Mouse (Mus musculus) heart, embryonic 16.5 days (tissue): ENCODE measurements around the gene Disp2. TPM values are rescaled to one million over a fixed set of nuclear protein-coding genes. Genes with fewer than 3 reads are reported as not detected.

Experiments
- ATAC-seq: fragments of 200-750 bp; cut with Nextera tagmentation; replicated peaks from 2 replicates; pipeline ENCODE4 v1.8.0; 2017; ENCODE audit warnings: moderate number of reproducible peaks; ENCODE audit not compliant: insufficient read depth, low FRiP score; ENCODE audit errors: extremely low read depth
- H3K27ac ChIP-seq: fragments of 300-500 bp; sonication (generic); 2 replicates; pipeline ENCODE4 v1.5.1; 2014; ENCODE audit warnings: mild to moderate bottlenecking, low read length, control low read depth, moderate library complexity
- H3K27me3 ChIP-seq: fragments of 300-500 bp; sonication (generic); 2 replicates; pipeline ENCODE4 v1.6.1; 2014; ENCODE audit warnings: low read length, mixed read lengths; ENCODE audit not compliant: control insufficient read depth, insufficient read depth
- H3K36me3 ChIP-seq: fragments of 300-500 bp; sonication (generic); 2 replicates; pipeline ENCODE4 v1.6.1; 2014; ENCODE audit not compliant: control insufficient read depth, insufficient read depth
- H3K4me1 ChIP-seq: fragments of 300-500 bp; sonication (generic); 2 replicates; pipeline ENCODE4 v1.6.1; 2014; ENCODE audit warnings: low read length, mixed read lengths; ENCODE audit not compliant: control insufficient read depth, insufficient read depth
- H3K4me2 ChIP-seq: fragments of 300-500 bp; sonication (generic); 2 replicates; pipeline ENCODE4 v1.6.1; 2014; ENCODE audit warnings: low read depth, mild to moderate bottlenecking, control low read depth, low read length
- H3K4me3 ChIP-seq: fragments of 300-500 bp; sonication (generic); 2 replicates; pipeline ENCODE4 v1.5.1; 2014; ENCODE audit warnings: mild to moderate bottlenecking, control low read depth, low read length
- H3K9ac ChIP-seq: fragments of 300-500 bp; sonication (generic); 2 replicates; pipeline ENCODE4 v1.6.1; 2014; ENCODE audit warnings: low read length, control low read depth
- H3K9me3 ChIP-seq: fragments of 300-500 bp; sonication (generic); replicated peaks from 2 replicates; pipeline ENCODE4 v1.6.1; 2016; ENCODE audit warnings: low read length; ENCODE audit not compliant: control insufficient read depth
- WGBS: fragments of 180-500 bp; shearing (Covaris S2); extraction: QIAGEN DNeasy Blood & Tissue Kit; methylation state at CpG from one replicate; pipeline ENCODE4 v1.1.7; 2014; 5-methylcytosine and 5-hydroxymethylcytosine counted together
- polyA plus RNA-seq: library from polyadenylated mRNA; unstranded; fragments of >200 nt; fragmentation: Nextera tagmentation; extraction: Ambion mirVana; gene quantifications from 2 replicates; pipeline ENCODE4 v1.2.1, GENCODE M21; 2015

The Disp2 gene
- polyA plus RNA-seq, 1 experiment from 2014 or later = 0.24 TPM

DNA sequence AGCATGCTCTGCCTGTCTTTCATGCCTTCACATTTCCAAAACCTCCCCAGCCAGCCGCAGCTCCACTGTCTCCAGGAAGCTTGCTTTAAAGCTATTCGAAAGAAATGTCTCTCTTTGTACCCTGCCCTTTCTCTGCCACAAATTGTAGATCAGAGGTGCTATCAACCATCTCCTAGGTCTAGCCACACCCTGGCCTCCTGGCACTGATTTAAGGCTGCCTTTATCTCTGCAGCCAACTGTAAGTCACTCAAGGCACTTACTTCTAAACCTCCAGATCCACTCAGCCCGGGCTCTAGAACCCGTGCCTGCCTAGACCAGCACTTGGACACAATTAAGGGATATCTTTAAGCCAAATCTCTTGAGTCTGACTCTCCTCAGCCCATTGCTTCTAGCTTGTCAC is 1.1 kb upstream of the Disp2 start:
- ATAC-seq = no peak
- Histone ChIP-seq H3K4me1 (peaks cover 11% of the 10 kb centered on the region), H3K9ac (no peak overlapping the region), H3K27ac (no peak overlapping the region), H3K9me3 (no peaks in the 10 kb centered on the region), H3K4me2 (no peak overlapping the region), H3K36me3 (no peaks in the 10 kb centered on the region), H3K27me3 (no peaks in the 10 kb centered on the region; the same call in none of the 2 replicates), H3K4me3 (no peak overlapping the region)
- WGBS = 76% methylated on average over 4 of the region's 4 CpGs

DNA sequence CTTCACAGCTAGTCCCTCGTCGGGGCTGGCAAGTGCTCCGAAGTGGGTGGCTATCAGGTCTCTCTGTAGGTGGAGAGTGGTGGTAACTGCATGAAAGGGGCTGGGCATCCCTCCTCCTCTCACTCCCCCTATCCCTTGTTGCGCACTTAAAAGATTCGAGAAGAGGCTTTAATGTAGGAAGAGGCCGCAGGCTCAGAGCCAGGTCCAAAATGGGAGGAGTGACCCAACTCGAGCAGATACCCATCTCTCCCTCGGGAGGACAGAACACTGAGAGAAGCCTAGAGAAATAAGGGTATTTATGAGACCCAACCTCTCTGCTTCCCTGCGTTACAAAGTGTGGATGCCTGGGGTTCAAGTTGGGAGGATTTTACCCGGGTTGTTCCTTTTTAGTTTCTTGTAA is 454 bp upstream of the Disp2 start:
- Histone ChIP-seq H3K27ac (no peak overlapping the region), H3K4me3 (peak overlapping the region; percentile 39), H3K27me3 (no peaks in the 10 kb centered on the region; the same call in none of the 2 replicates), H3K36me3 (no peaks in the 10 kb centered on the region), H3K4me1 (peaks cover 11% of the 10 kb centered on the region), H3K4me2 (peak overlapping the region; percentile 68), H3K9me3 (no peaks in the 10 kb centered on the region), H3K9ac (0 out of 2 replicates have a peak overlapping the region, but pooled peaks have one; percentile 14)
- no peak for ATAC-seq
- 11% methylated on average over 10 of the region's 10 CpGs for WGBS

DNA sequence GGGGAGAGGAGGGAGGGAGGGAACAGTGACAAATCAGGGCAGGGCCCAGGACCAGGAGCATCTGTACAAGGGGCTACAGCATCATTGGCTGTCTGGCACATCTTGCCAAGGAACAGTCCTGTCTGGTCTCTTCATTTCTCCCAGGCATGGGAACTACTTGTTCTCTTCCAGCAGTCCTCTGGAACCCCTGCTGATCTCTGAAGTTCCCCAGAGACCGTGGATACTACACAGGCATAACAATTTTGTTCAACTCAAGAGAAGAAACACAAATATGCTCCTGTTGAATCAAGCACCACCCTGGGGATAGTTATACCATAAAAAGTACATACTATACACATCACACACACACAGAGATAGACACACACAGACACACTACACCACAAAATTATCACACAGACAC is 1.6 kb downstream of the Disp2 start:
- peaks cover 10% of the 10 kb centered on the region for H3K4me1 ChIP-seq

DNA sequence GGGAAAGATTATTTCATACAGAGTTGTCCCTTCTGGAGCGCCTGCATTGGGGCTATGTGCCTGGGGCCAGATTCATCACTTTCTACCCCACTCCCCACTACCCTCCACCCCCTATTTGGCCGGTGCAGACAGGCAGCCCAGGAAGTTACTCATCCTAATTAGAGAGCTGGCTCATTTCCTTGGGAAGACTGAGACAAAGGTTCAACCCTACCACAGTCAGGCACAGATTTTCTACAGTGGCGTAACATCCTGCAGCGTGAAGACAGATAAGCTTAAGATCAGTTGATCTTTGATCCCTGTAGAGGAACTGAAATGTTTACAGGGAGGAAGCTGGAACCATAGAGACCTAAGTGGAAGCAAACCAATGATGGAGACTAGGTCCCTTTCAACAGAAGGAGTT is 2.8 kb downstream of the Disp2 start:
- Histone ChIP-seq H3K36me3 (no peaks in the 10 kb centered on the region), H3K4me2 (no peak overlapping the region), H3K27me3 (no peaks in the 10 kb centered on the region; the same call in none of the 2 replicates), H3K27ac (no peak overlapping the region), H3K9ac (no peak overlapping the region), H3K4me3 (no peak overlapping the region), H3K4me1 (peaks cover 9% of the 10 kb centered on the region), H3K9me3 (no peaks in the 10 kb centered on the region)
- no peak for ATAC-seq
- WGBS = 49% methylated on average over 4 of the region's 4 CpGs

More for the DNA sequence above, 1.6 kb downstream of the Disp2 start:
- H3K27me3 ChIP-seq = no peaks in the 10 kb centered on the region; the same call in none of the 2 replicates
- H3K27ac ChIP-seq = no peak overlapping the region
- 40% methylated on average over 1 of the region's 1 CpGs for WGBS
- no peaks in the 10 kb centered on the region for H3K36me3 ChIP-seq
- no peak overlapping the region for H3K4me2 ChIP-seq
- no peak overlapping the region for H3K4me3 ChIP-seq
- ATAC-seq = no peak
- H3K9ac ChIP-seq = no peak overlapping the region
- no peaks in the 10 kb centered on the region for H3K9me3 ChIP-seq

DNA sequence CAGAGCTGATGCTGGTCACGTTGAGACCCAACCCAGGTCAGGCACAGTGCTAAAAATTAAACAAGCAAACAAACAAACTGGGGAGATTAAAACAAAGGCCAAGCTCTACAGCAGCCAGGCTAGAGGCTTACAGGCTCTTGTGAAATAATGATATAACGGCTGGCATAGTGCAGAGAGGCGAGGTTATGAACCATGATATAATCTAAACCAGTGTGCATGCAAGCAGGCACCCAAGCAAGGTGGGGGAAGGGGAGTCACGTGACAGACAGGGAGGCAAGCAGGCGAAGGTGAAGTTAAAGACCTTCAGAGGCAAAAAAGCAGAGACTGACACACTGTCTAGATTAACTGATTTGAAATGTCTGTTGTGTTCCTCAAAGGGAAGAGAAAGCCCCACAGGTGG is 3.6 kb downstream of the Disp2 start:
- H3K36me3 ChIP-seq = no peaks in the 10 kb centered on the region
- no peaks in the 10 kb centered on the region; the same call in none of the 2 replicates for H3K27me3 ChIP-seq
- no peak overlapping the region for H3K9ac ChIP-seq
- H3K4me1 ChIP-seq = peaks cover 9% of the 10 kb centered on the region
- no peak overlapping the region for H3K27ac ChIP-seq
- no peak overlapping the region for H3K4me2 ChIP-seq
- 51% methylated on average over 5 of the region's 5 CpGs for WGBS
- H3K9me3 ChIP-seq = no peaks in the 10 kb centered on the region
- ATAC-seq = no peak
- no peak overlapping the region for H3K4me3 ChIP-seq

DNA sequence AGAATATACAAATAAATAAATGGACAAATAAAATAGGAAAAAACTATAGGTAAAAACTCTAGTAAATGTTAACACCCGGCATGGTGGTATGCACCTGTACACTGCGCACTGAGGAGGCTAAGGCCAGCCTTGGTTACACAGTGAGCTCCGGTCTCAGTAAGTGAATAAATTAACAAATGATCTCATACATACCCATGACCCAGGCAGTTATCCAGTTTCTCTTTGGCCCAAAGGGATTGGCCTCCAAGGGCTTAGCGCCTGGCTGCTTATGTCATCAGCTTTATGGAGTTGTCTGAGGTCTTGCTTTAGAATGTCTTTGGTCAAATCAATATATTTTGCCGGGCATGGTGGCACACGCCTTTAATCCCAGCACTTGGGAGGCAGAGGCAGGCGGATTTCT is 4.1 kb downstream of the Disp2 start:
- Histone ChIP-seq H3K9me3 (no peaks in the 10 kb centered on the region), H3K27ac (no peak overlapping the region), H3K27me3 (no peaks in the 10 kb centered on the region; the same call in none of the 2 replicates), H3K4me1 (peaks cover 9% of the 10 kb centered on the region), H3K4me2 (no peak overlapping the region), H3K9ac (no peak overlapping the region), H3K36me3 (no peaks in the 10 kb centered on the region), H3K4me3 (no peak overlapping the region)
- 84% methylated on average over 7 of the region's 7 CpGs for WGBS
- ATAC-seq = no peak

DNA sequence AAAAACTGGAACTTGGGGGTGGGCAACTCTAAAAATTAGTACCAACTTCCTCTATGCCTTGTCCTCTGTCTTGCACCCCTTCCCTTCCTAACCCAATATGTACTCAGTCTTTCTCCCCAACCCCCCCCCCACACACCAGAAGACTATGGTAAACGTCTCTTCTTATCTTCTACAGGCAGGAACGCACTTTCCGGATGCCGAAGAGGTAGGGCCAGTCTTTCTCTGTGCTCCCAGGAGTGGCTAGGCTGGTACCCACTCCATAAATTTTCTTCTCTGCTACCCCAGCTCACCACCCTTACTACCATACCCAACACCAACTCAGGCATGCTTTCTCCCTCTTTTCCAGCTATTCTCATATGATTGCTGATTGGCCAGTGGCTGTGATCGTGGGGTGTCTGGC is 7.0 kb downstream of the Disp2 start:
- no peaks in the 10 kb centered on the region for H3K36me3 ChIP-seq
- WGBS = 69% methylated on average over 5 of the region's 5 CpGs
- no peak overlapping the region for H3K4me3 ChIP-seq
- ATAC-seq = no peak
- H3K27ac ChIP-seq = no peak overlapping the region
- H3K4me1 ChIP-seq = peaks cover 8% of the 10 kb centered on the region; the same call in 1 of the 2 replicates
- H3K27me3 ChIP-seq = peaks cover 2% of the 10 kb centered on the region; the same call in 1 of the 2 replicates
- H3K4me2 ChIP-seq = no peak overlapping the region
- H3K9ac ChIP-seq = no peak overlapping the region
- H3K9me3 ChIP-seq = no peaks in the 10 kb centered on the region

DNA sequence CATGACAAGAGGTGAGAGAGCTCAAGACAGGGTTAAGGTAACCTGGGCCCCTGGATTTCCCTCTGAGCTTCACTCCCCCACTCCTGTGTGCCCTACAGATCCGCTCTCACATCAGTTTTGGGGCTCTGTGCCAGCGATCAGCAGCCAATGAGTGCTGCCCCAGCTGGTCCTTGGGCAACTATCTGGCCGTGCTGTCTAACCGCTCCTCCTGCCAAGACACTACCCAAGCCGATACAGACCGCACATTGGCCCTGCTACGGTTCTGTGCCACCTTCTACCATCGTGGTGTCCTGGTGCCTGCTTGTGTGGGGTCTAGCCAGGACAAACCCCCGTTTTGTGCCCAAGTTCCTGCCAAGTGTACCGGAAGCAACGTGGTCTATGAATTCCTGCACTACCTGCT is 10.0 kb downstream of the Disp2 start:
- ATAC-seq = no peak
- H3K27me3 ChIP-seq = peaks cover 7% of the 10 kb centered on the region
- H3K9ac ChIP-seq = no peak overlapping the region
- H3K9me3 ChIP-seq = no peaks in the 10 kb centered on the region
- no peak overlapping the region for H3K4me2 ChIP-seq
- H3K36me3 ChIP-seq = no peaks in the 10 kb centered on the region
- no peak overlapping the region for H3K4me3 ChIP-seq
- WGBS = 83% methylated on average over 11 of the region's 11 CpGs
- H3K4me1 ChIP-seq = peaks cover 8% of the 10 kb centered on the region; the same call in 1 of the 2 replicates
- no peak overlapping the region for H3K27ac ChIP-seq

DNA sequence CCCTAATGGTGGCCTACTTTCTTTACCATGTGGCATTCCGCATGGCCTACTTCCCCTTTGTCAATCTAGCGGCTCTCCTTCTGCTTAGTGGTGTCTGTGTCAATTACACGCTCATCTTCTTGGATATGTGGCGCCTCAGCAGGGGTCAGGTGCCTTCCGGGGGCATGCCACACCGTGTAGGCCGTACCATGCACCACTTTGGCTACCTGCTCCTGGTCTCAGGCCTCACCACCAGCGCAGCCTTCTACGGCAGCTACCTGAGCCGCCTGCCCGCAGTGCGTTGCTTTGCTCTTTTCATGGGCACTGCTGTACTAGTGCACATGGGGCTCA is 10.7 kb downstream of the Disp2 start:
- 57% methylated on average over 12 of the region's 12 CpGs for WGBS
- peaks cover 8% of the 10 kb centered on the region; the same call in 1 of the 2 replicates for H3K4me1 ChIP-seq
- H3K4me3 ChIP-seq = peak overlapping the region; percentile 37
- H3K27ac ChIP-seq = no peak overlapping the region
- no peak for ATAC-seq
- peaks cover 7% of the 10 kb centered on the region for H3K27me3 ChIP-seq
- peak overlapping the region; percentile 44; the same call in 1 of the 2 replicates for H3K9ac ChIP-seq
- no peaks in the 10 kb centered on the region for H3K9me3 ChIP-seq
- H3K4me2 ChIP-seq = peak overlapping the region; percentile 52
- no peaks in the 10 kb centered on the region for H3K36me3 ChIP-seq
